Mouse (Mus musculus): ENCODE measurements around the gene Plk3. TPM values are rescaled to one million over a fixed set of nuclear protein-coding genes. Genes with fewer than 3 reads are reported as not detected.

Gene Plk3
- total RNA-seq, 1 experiment from 2014 or later = 4.6 TPM

GRCm38 (mm10) chr4:117119636-117120035 is 14.1 kb downstream of the Plk3 start:
- DNase-seq = no peak

GRCm38 (mm10) chr4:117117931-117118330 is 15.8 kb downstream of the Plk3 start:
- no peak for DNase-seq

GRCm38 (mm10) chr4:117115592-117115991 is 18.2 kb downstream of the Plk3 start:
- DNase-seq = no peak

GRCm38 (mm10) chr4:117113237-117113636 is 20.5 kb downstream of the Plk3 start:
- DNase-seq = no peak

GRCm38 (mm10) chr4:117110985-117111384 is 22.8 kb downstream of the Plk3 start:
- no peak for DNase-seq

GRCm38 (mm10) chr4:117110249-117110648 is 23.5 kb downstream of the Plk3 start:
- no peak for DNase-seq

- no peak for DNase-seq
These were observed 24.4 kb downstream of the Plk3 start for GRCm38 (mm10) chr4:117109330-117109729.

GRCm38 (mm10) chr4:117108524-117108849 is 25.3 kb downstream of the Plk3 start:
- DNase-seq = no peak

GRCm38 (mm10) chr4:117107813-117108523 is 25.8 kb downstream of the Plk3 start:
- no peak for DNase-seq

- DNase-seq = no peak
These were observed 28.6 kb downstream of the Plk3 start for GRCm38 (mm10) chr4:117105127-117105526.

- no peak for DNase-seq
These were observed 29.1 kb downstream of the Plk3 start for GRCm38 (mm10) chr4:117104672-117105071.

GRCm38 (mm10) chr4:117101218-117101617 is 32.5 kb downstream of the Plk3 start:
- no peak for DNase-seq

- DNase-seq = no peak
These were observed 33.7 kb downstream of the Plk3 start for GRCm38 (mm10) chr4:117100036-117100435.

- DNase-seq = no peak
These were observed 35.1 kb downstream of the Plk3 start for GRCm38 (mm10) chr4:117098764-117099036.

GRCm38 (mm10) chr4:117097969-117098763 is 35.6 kb downstream of the Plk3 start:
- DNase-seq = no peak

- no peak for DNase-seq
These were observed 37.1 kb downstream of the Plk3 start for GRCm38 (mm10) chr4:117096666-117097065.

- peak; percentile 63 for DNase-seq
These were observed 38.0 kb downstream of the Plk3 start, which contains the start of gene Ptch2 for GRCm38 (mm10) chr4:117095551-117096452. Gene Ptch2, plus strand, starts transcription at chr4:117096075.

- DNase-seq = no peak
These were observed 39.0 kb downstream of the Plk3 start for GRCm38 (mm10) chr4:117094626-117095361.

- DNase-seq = no peak
These were observed 43.2 kb downstream of the Plk3 start for GRCm38 (mm10) chr4:117090586-117090985.

- DNase-seq = peak; percentile 22
These were observed 45.7 kb downstream of the Plk3 start for GRCm38 (mm10) chr4:117087948-117088640.
